Mouse (Mus musculus) liver, adult 2 months (tissue): ENCODE results near the gene Rtn4rl2. TPM values are rescaled to one million over a fixed set of nuclear protein-coding genes. Genes with fewer than 3 reads are reported as not detected.
A peak's percentile ranks its signal among the peaks of the same experiment; 100 is the strongest.

Source experiments
- DNase-seq: peaks from one replicate; pipeline ENCODE4 v3.0.0-alpha.2; 2011; ENCODE audit warnings: low read depth, low spot score; ENCODE audit errors: extremely low read depth
- H3K27ac ChIP-seq: fragments of 200-500 bp; replicated peaks from 2 replicates; pipeline ENCODE4 v1.5.1; 2012; ENCODE audit warnings: low read depth, mild to moderate bottlenecking, control low read depth, inconsistent platforms, low read length; ENCODE audit not compliant: insufficient read depth
- H3K27me3 ChIP-seq: fragments of 200-500 bp; 2 replicates; pipeline ENCODE4 v1.6.1; 2012; ENCODE audit warnings: mild to moderate bottlenecking, moderate library complexity, low read length, inconsistent platforms; ENCODE audit not compliant: control insufficient read depth, insufficient read depth
- H3K36me3 ChIP-seq: fragments of 200-500 bp; 2 replicates; pipeline ENCODE4 v1.6.1; 2012; ENCODE audit warnings: low read length, inconsistent platforms; ENCODE audit not compliant: control insufficient read depth, insufficient read depth
- H3K4me1 ChIP-seq: fragments of 200-500 bp; 2 replicates; pipeline ENCODE4 v1.6.1; 2011; ENCODE audit warnings: low read length; ENCODE audit not compliant: control insufficient read depth, insufficient read depth
- H3K4me3 ChIP-seq: fragments of 200-500 bp; 2 replicates; pipeline ENCODE4 v1.5.1; 2011; ENCODE audit warnings: low read depth, mild to moderate bottlenecking, control low read depth, low read length, moderate library complexity; ENCODE audit not compliant: insufficient read depth
- H3K79me2 ChIP-seq: fragments of 200-500 bp; 2 replicates; pipeline ENCODE4 v1.6.1; 2012; ENCODE audit warnings: inconsistent platforms, mild to moderate bottlenecking, low read length, moderate library complexity; ENCODE audit not compliant: control insufficient read depth, insufficient read depth
- H3K9ac ChIP-seq: fragments of 200-500 bp; 2 replicates; pipeline ENCODE4 v1.6.1; 2012; ENCODE audit warnings: low read depth, mild to moderate bottlenecking, control low read depth, inconsistent platforms, low read length
- CTCF ChIP-seq: fragments of 200-500 bp; IDR thresholded peaks from 2 replicates; pipeline ENCODE4 v1.5.1; 2011; ENCODE audit warnings: low read depth, low read length, control low read depth
- POLR2A ChIP-seq: fragments of 200-500 bp; IDR thresholded peaks from 2 replicates; pipeline ENCODE4 v1.6.1; 2011; ENCODE audit warnings: low read length, control low read depth; ENCODE audit not compliant: insufficient read depth; ENCODE audit errors: extremely low read depth
- WGBS: fragments of 180-500 bp; shearing (Covaris S2); methylation state at CpG from one replicate; pipeline ENCODE4 v1.1.7; 2018; 5-methylcytosine and 5-hydroxymethylcytosine counted together
- polyA plus RNA-seq: library from polyadenylated mRNA; depleted of rRNA; stranded (reverse); fragments of >200 nt; gene quantifications from 2 replicates; pipeline ENCODE4 v1.2.3, GENCODE M21; 2012
- total RNA-seq: library from RNA; depleted of rRNA; stranded (reverse); fragments of >200 nt; gene quantifications from 2 replicates; pipeline ENCODE4 v1.2.3, GENCODE M21; 2014

Rtn4rl2 gene
- total and polyA plus RNA-seq, 2 experiments = 0.50 TPM; not detected in 1

GRCm38 (mm10) chr2:84838993-84839980 lies 47.2 kb downstream of the Rtn4rl2 start:
- Histone ChIP-seq H3K36me3 (no peaks in the 10 kb centered on the region), H3K4me1 (0 out of 2 replicates have a peak, but pooled peaks cover 5% of the 10 kb centered on the region), H3K79me2 (0 out of 2 replicates have a peak, but pooled peaks cover 4% of the 10 kb centered on the region), H3K27ac (no peak overlapping the region), H3K9ac (peak overlapping the region; percentile 83), H3K4me3 (peak overlapping the region; percentile 68), H3K27me3 (no peaks in the 10 kb centered on the region)
- DNase-seq = peak; percentile 23
- TF ChIP-seq POLR2A = 0 out of 2 replicates have a peak, but pooled peaks have one; percentile 5
- TF ChIP-seq CTCF = no peak
- 2% methylated on average over 47 of the region's 47 CpGs for WGBS

GRCm38 (mm10) chr2:84838593-84838949 lies 47.9 kb downstream of the Rtn4rl2 start, which contains the start of gene Slc43a1:
Slc43a1 (plus strand) TSS chr2:84838850.
- Histone ChIP-seq H3K36me3 (no peaks in the 10 kb centered on the region), H3K9ac (peak within 1 kb of the TSS; percentile 83), H3K79me2 (0 out of 2 replicates have a peak, but pooled peaks cover 4% of the 10 kb centered on the region), H3K4me3 (peak within 1 kb of the TSS; percentile 68), H3K27ac (no peak within 1 kb of the TSS), H3K27me3 (no peaks in the 10 kb centered on the region), H3K4me1 (0 out of 2 replicates have a peak, but pooled peaks cover 5% of the 10 kb centered on the region)
- peak; percentile 47 for DNase-seq
- WGBS = 42% methylated on average over 10 of the region's 10 CpGs
- TF ChIP-seq CTCF = no peak
- no peak for TF ChIP-seq POLR2A

GRCm38 (mm10) chr2:84837817-84838592 lies 48.5 kb downstream of the Rtn4rl2 start:
- Histone ChIP-seq H3K9ac (no peak overlapping the region), H3K79me2 (0 out of 2 replicates have a peak, but pooled peaks cover 4% of the 10 kb centered on the region), H3K4me1 (0 out of 2 replicates have a peak, but pooled peaks cover 5% of the 10 kb centered on the region), H3K27me3 (no peaks in the 10 kb centered on the region), H3K27ac (no peak overlapping the region), H3K4me3 (no peak overlapping the region), H3K36me3 (no peaks in the 10 kb centered on the region)
- 40% methylated on average over 9 of the region's 9 CpGs for WGBS
- no peak for TF ChIP-seq CTCF
- TF ChIP-seq POLR2A = no peak
- no peak for DNase-seq

GRCm38 (mm10) chr2:84837107-84837506 lies 49.4 kb downstream of the Rtn4rl2 start:
- DNase-seq = no peak
- no peak overlapping the region for H3K27ac ChIP-seq

GRCm38 (mm10) chr2:84831666-84832391 lies 54.7 kb downstream of the Rtn4rl2 start:
- Histone ChIP-seq H3K4me3 (no peak overlapping the region), H3K27me3 (no peaks in the 10 kb centered on the region), H3K9ac (peak overlapping the region; percentile 7; the same call in 1 of the 2 replicates), H3K4me1 (peaks cover 6% of the 10 kb centered on the region; the same call in 1 of the 2 replicates), H3K36me3 (peaks cover 3% of the 10 kb centered on the region; the same call in 1 of the 2 replicates), H3K27ac (peak overlapping the region; percentile 46), H3K79me2 (no peaks in the 10 kb centered on the region)
- DNase-seq = peak; percentile 86
- TF ChIP-seq POLR2A = no peak
- peak; percentile 96 for TF ChIP-seq CTCF
- 12% methylated on average over 10 of the region's 10 CpGs for WGBS

More at GRCm38 (mm10) chr2:84837107-84837506, 49.4 kb downstream of the Rtn4rl2 start:
- Histone ChIP-seq H3K4me3 (no peak overlapping the region), H3K9ac (no peak overlapping the region), H3K27me3 (no peaks in the 10 kb centered on the region), H3K4me1 (peaks cover 6% of the 10 kb centered on the region; the same call in 1 of the 2 replicates), H3K36me3 (no peaks in the 10 kb centered on the region), H3K79me2 (0 out of 2 replicates have a peak, but pooled peaks cover 3% of the 10 kb centered on the region)
- WGBS = 65% methylated on average over 8 of the region's 8 CpGs
- no peak for TF ChIP-seq POLR2A
- no peak for TF ChIP-seq CTCF
